14 mouse cellular contexts compared by ENCODE assay signal in genomic region chr1:37495698-37496321, GRCm38 (mm10). TPM values are rescaled to one million over a fixed set of nuclear protein-coding genes. Genes with fewer than 3 reads are reported as not detected.
DNase-seq lines count a peak whose midpoint lies in the region; ATAC-seq and TF ChIP-seq lines count a peak whose summit lies in the region.
"Had no signal": no experiment of that assay in that cellular context is flagged by ENCODE, and none has a peak within 500 bp of the region (broad histone marks: within the 10 kb centered on the region; RNA-seq: fewer than 3 reads in every experiment).

No protein-coding gene starts in this region.

- H3K36me3 ChIP-seq in erythroblast, embryonic 14.5 days (ENCODE audit: control insufficient read depth), result no peaks in the 10 kb centered on the region
- no peaks in the 10 kb centered on the region for H3K36me3 ChIP-seq in thymus, adult 2 months (ENCODE audit: control insufficient read depth, insufficient read depth, low read length)
- H3K36me3 ChIP-seq in liver, embryonic 15.5 days (replicated peaks), result no peaks in the 10 kb centered on the region
- H3K36me3 ChIP-seq: lung, embryonic 15.5 days; neural tube, embryonic 12.5 days had no signal

- no peaks in the 10 kb centered on the region for H3K9me3 ChIP-seq in erythroblast, embryonic 14.5 days (ENCODE audit: control insufficient read depth, low read length)
- H3K9me3 ChIP-seq in liver, embryonic 15.5 days (replicated peaks), result no peaks in the 10 kb centered on the region
- H3K9me3 ChIP-seq: lung, embryonic 15.5 days; neural tube, embryonic 12.5 days had no signal

- peak overlapping the region; percentile 63 for H3K27ac ChIP-seq in thymus, adult 2 months (ENCODE audit: control insufficient read depth, insufficient read depth, low read length)
- no peak overlapping the region for H3K27ac ChIP-seq in liver, embryonic 15.5 days (replicated peaks)
- no peak overlapping the region for H3K27ac ChIP-seq in cerebellum, adult 2 months (ENCODE audit: insufficient read depth, low read length)
- H3K27ac ChIP-seq: lung, embryonic 15.5 days; neural tube, embryonic 12.5 days had no signal

- H3K27me3 ChIP-seq in erythroblast, embryonic 14.5 days (ENCODE audit: control insufficient read depth), result no peaks in the 10 kb centered on the region
- H3K27me3 ChIP-seq in thymus, adult 2 months (ENCODE audit: control insufficient read depth, insufficient read depth, low read length), result no peaks in the 10 kb centered on the region
- H3K27me3 ChIP-seq in liver, embryonic 15.5 days, result no peaks in the 10 kb centered on the region
- no peaks in the 10 kb centered on the region for H3K27me3 ChIP-seq in cerebellum, adult 2 months (ENCODE audit: control insufficient read depth, insufficient read depth, low read length)
- H3K27me3 ChIP-seq: lung, embryonic 15.5 days had no signal

- peak overlapping the region; percentile 64 for H3K4me2 ChIP-seq in liver, embryonic 15.5 days
- H3K4me2 ChIP-seq: lung, embryonic 15.5 days; neural tube, embryonic 12.5 days had no signal

- TF ChIP-seq POLR2A in thymus, adult 2 months (IDR thresholded peaks at IDR 0.05; ENCODE audit: control insufficient read depth, extremely low read depth, insufficient read depth, low read length, poor library complexity), result no peak
- no peak for TF ChIP-seq POLR2A in cerebellum, adult 2 months (IDR thresholded peaks at IDR 0.05; ENCODE audit: borderline replicate concordance, insufficient read depth, low read length)

- TF ChIP-seq CTCF in thymus, adult 2 months (IDR thresholded peaks at IDR 0.05; ENCODE audit: borderline replicate concordance, control insufficient read depth, extremely low read depth, insufficient read depth, low read length, poor library complexity), result no peak
- TF ChIP-seq CTCF in cerebellum, adult 2 months (IDR thresholded peaks at IDR 0.05; ENCODE audit: borderline replicate concordance, insufficient read depth, low read depth, low read length), result no peak

- 7% methylated on average over 10 of the region's 10 CpGs for WGBS in thymus, adult 2 months
- 16% methylated on average over 10 of the region's 10 CpGs for WGBS in liver, embryonic 15.5 days (ENCODE audit: insufficient replicate concordance)
- WGBS in cerebellum, adult 2 months, result 88% methylated on average over 10 of the region's 10 CpGs

- H3K4me1 ChIP-seq in erythroblast, embryonic 14.5 days (ENCODE audit: control insufficient read depth), result peaks cover 22% of the 10 kb centered on the region
- peaks cover 20% of the 10 kb centered on the region for H3K4me1 ChIP-seq in thymus, adult 2 months (replicated peaks; ENCODE audit: control insufficient read depth, insufficient read depth, low read length)
- peaks cover 14% of the 10 kb centered on the region; the same call in 1 of the 2 replicates for H3K4me1 ChIP-seq in liver, embryonic 15.5 days (replicated peaks)
- peaks cover 5% of the 10 kb centered on the region; the same call in 1 of the 2 replicates for H3K4me1 ChIP-seq in cerebellum, adult 2 months (ENCODE audit: control insufficient read depth, insufficient read depth, low read length)
- H3K4me1 ChIP-seq: neural tube, embryonic 12.5 days had no signal

- DNase-seq in thymus, adult 2 months, result peak; percentile 55
- no peak for DNase-seq in thymus, postnatal 10 days (ENCODE audit: low spot score in 2 of 2)
- peak; percentile 45 for DNase-seq in thymus, postnatal 4 days
- DNase-seq in kidney, adult 8-10 months, result no peak
- no peak for DNase-seq in cerebellum, adult 2 months
- DNase-seq: adrenal gland, postnatal 36 days; cerebellum, postnatal 36 days; gastrocnemius, postnatal 10 days; heart, postnatal 4 days had no signal

- ATAC-seq in erythroblast, adult 5-6 weeks (replicated peaks; ENCODE audit: low FRiP score, poor library complexity, severe bottlenecking), result no peak
- ATAC-seq in liver, embryonic 15.5 days (ENCODE audit: insufficient read depth), result no peak

- H3K9ac ChIP-seq in liver, embryonic 15.5 days, result no peak overlapping the region
- H3K9ac ChIP-seq: lung, embryonic 15.5 days; neural tube, embryonic 12.5 days had no signal

- H3K4me3 ChIP-seq in erythroblast, embryonic 14.5 days (replicated peaks), result peak overlapping the region; percentile 54
- H3K4me3 ChIP-seq in thymus, adult 2 months (ENCODE audit: control insufficient read depth, insufficient read depth, low read length), result peak overlapping the region; percentile 15; the same call in 1 of the 2 replicates
- H3K4me3 ChIP-seq in liver, embryonic 15.5 days (replicated peaks), result peak overlapping the region; percentile 45
- H3K4me3 ChIP-seq in cerebellum, adult 2 months (replicated peaks; ENCODE audit: insufficient read depth, low read depth, low read length), result no peak overlapping the region
- H3K4me3 ChIP-seq: lung, embryonic 15.5 days; neural tube, embryonic 12.5 days had no signal

RNA-seq across cellular contexts. Expression of gene Mgat4a, which starts 45.0 kb away (rescaled TPM):
- 0.01 and 0.09 TPM in 2 replicates for polyA plus RNA-seq in erythroblast, embryonic 14.5 days (2012)
- 2.5 and 6.0 TPM in 2 replicates for total RNA-seq in erythroblast, adult 5-6 weeks (2015; ENCODE audit: low replicate concordance)
- total RNA-seq in erythroblast, adult 5-6 weeks (2017; ENCODE audit: low replicate concordance), result 1.4 and 2.5 TPM in 2 replicates
- 20.3 and 20.6 TPM in 2 replicates for polyA plus RNA-seq in thymus, adult 2 months (2012; rRNA removed)
- polyA plus RNA-seq in liver, embryonic 15.5 days (2015; fragmentation: Nextera tagmentation; extraction: Ambion mirVana), result 1.1 and 1.2 TPM in 2 replicates
- polyA plus RNA-seq in cerebellum, adult 2 months (2012; rRNA removed), result 16.3 and 16.8 TPM in 2 replicates

Comparison
In these comparisons a context has a peak if more than half of its experiments do, and no peak if none do; other contexts are left out.
1. DNase-seq: peak in thymus, adult 2 months (single experiment) and thymus, postnatal 4 days (single experiment); none in thymus, postnatal 10 days (0 of 2), kidney, adult 8-10 months (0 of 2) and cerebellum, adult 2 months (0 of 2).